Mouse (Mus musculus) E14TG2a.4 (cell line): Measurements from ENCODE around the gene Pdlim7.

ENCODE experiments used
- H3K27me3 ChIP-seq: 2 replicates; pipeline ENCODE4 v1.6.1; 2014; ENCODE audit warnings: low read length, control low read depth; ENCODE audit not compliant: insufficient read depth
- H3K36me3 ChIP-seq: 2 replicates; pipeline ENCODE4 v1.6.1; 2014; ENCODE audit warnings: low read length, control low read depth; ENCODE audit not compliant: insufficient read depth
- H3K4me1 ChIP-seq: replicated peaks from 2 replicates; pipeline ENCODE4 v1.6.1; 2014; ENCODE audit warnings: low read depth, low read length, control low read depth
- H3K4me3 ChIP-seq: replicated peaks from 2 replicates; pipeline ENCODE4 v1.5.1; 2014; ENCODE audit warnings: mild to moderate bottlenecking, low read length
- H3K9me3 ChIP-seq: 2 replicates; pipeline ENCODE4 v1.6.1; 2014; ENCODE audit warnings: low read length, control low read depth
- CTCF ChIP-seq: conservative IDR thresholded peaks from 2 replicates; pipeline ENCODE4 v1.5.1; 2014; ENCODE audit warnings: low read length
- NANOG ChIP-seq: IDR thresholded peaks from 2 replicates; pipeline ENCODE4 v1.6.1; 2014; ENCODE audit warnings: borderline replicate concordance, low read length, mixed read lengths
- POU5F1 ChIP-seq: IDR thresholded peaks from 2 replicates; pipeline ENCODE4 v1.6.1; 2014; ENCODE audit warnings: low read length, borderline replicate concordance

The Pdlim7 gene

GRCm38 (mm10) chr13:55475750-55476149, 37.7 kb downstream of the Pdlim7 start:
- Histone ChIP-seq H3K27me3 (peaks cover 83% of the 10 kb centered on the region), H3K36me3 (peaks cover 16% of the 10 kb centered on the region), H3K9me3 (no peaks in the 10 kb centered on the region), H3K4me3 (no peak overlapping the region), H3K4me1 (peaks cover 40% of the 10 kb centered on the region)
- TF ChIP-seq CTCF (no peak), NANOG (no peak), POU5F1 (no peak)

GRCm38 (mm10) chr13:55474621-55475069, 38.8 kb downstream of the Pdlim7 start:
- Histone ChIP-seq H3K9me3 (no peaks in the 10 kb centered on the region), H3K27me3 (peaks cover 85% of the 10 kb centered on the region), H3K4me1 (peaks cover 44% of the 10 kb centered on the region), H3K4me3 (no peak overlapping the region), H3K36me3 (peaks cover 16% of the 10 kb centered on the region)
- TF ChIP-seq NANOG: no peak
- no peak for TF ChIP-seq CTCF

GRCm38 (mm10) chr13:55473961-55474360, 39.5 kb downstream of the Pdlim7 start:
- Histone ChIP-seq H3K9me3 (no peaks in the 10 kb centered on the region), H3K4me3 (no peak overlapping the region), H3K36me3 (peaks cover 16% of the 10 kb centered on the region), H3K27me3 (peaks cover 87% of the 10 kb centered on the region), H3K4me1 (peaks cover 44% of the 10 kb centered on the region)
- no peak for TF ChIP-seq CTCF
- TF ChIP-seq POU5F1: no peak
- no peak for TF ChIP-seq NANOG

- H3K27me3 ChIP-seq: peaks cover 90% of the 10 kb centered on the region
- H3K36me3 ChIP-seq: peaks cover 16% of the 10 kb centered on the region
- TF ChIP-seq POU5F1: no peak
- TF ChIP-seq NANOG: no peak
- TF ChIP-seq CTCF: no peak
- H3K4me3 ChIP-seq: peak overlapping the region; percentile 90
- H3K9me3 ChIP-seq: no peaks in the 10 kb centered on the region
- peaks cover 44% of the 10 kb centered on the region for H3K4me1 ChIP-seq
Measured at GRCm38 (mm10) chr13:55473076-55473831, 40.2 kb downstream of the Pdlim7 start.

- no peak for TF ChIP-seq NANOG
- no peak for TF ChIP-seq CTCF
- no peak for TF ChIP-seq POU5F1
- Histone ChIP-seq H3K4me1 (peaks cover 37% of the 10 kb centered on the region), H3K36me3 (peaks cover 16% of the 10 kb centered on the region), H3K9me3 (no peaks in the 10 kb centered on the region), H3K27me3 (peaks cover 94% of the 10 kb centered on the region), H3K4me3 (peak overlapping the region; percentile 90)
Measured at GRCm38 (mm10) chr13:55472132-55473022, 41.1 kb downstream of the Pdlim7 start.

GRCm38 (mm10) chr13:55471819-55472131, 41.7 kb downstream of the Pdlim7 start:
- peak overlapping the region; percentile 90 for H3K4me3 ChIP-seq
- no peaks in the 10 kb centered on the region for H3K9me3 ChIP-seq
- H3K27me3 ChIP-seq: peaks cover 94% of the 10 kb centered on the region
- H3K36me3 ChIP-seq: peaks cover 22% of the 10 kb centered on the region
- TF ChIP-seq CTCF (no peak), NANOG (no peak)
- peaks cover 33% of the 10 kb centered on the region for H3K4me1 ChIP-seq

GRCm38 (mm10) chr13:55471156-55471818, 42.2 kb downstream of the Pdlim7 start:
- Histone ChIP-seq H3K9me3 (no peaks in the 10 kb centered on the region), H3K27me3 (peaks cover 93% of the 10 kb centered on the region), H3K4me3 (peak overlapping the region; percentile 90), H3K4me1 (peaks cover 33% of the 10 kb centered on the region), H3K36me3 (peaks cover 22% of the 10 kb centered on the region)
- TF ChIP-seq POU5F1 (no peak), CTCF (peak; percentile 15; the same call in 1 of the 2 replicates)

GRCm38 (mm10) chr13:55470372-55470771, 43.1 kb downstream of the Pdlim7 start:
- Histone ChIP-seq H3K4me1 (peaks cover 40% of the 10 kb centered on the region), H3K9me3 (no peaks in the 10 kb centered on the region), H3K36me3 (peaks cover 17% of the 10 kb centered on the region), H3K27me3 (peaks cover 94% of the 10 kb centered on the region), H3K4me3 (no peak overlapping the region)
- no peak for TF ChIP-seq POU5F1
- no peak for TF ChIP-seq NANOG
- no peak for TF ChIP-seq CTCF
